Mouse (Mus musculus): ENCODE results near the gene Sgta. TPM values are rescaled to one million over a fixed set of nuclear protein-coding genes. Genes with fewer than 3 reads are reported as not detected.
A peak's percentile ranks its signal among the peaks of the same experiment; 100 is the strongest.

Sgta gene
- total and polyA plus RNA-seq, 3 experiments, result 100 to 1,019 (median 152) TPM

GRCm38 (mm10) chr10:80995091-80995632 lies 64.8 kb downstream of the Sgta start:
- peak overlapping the region in 1 of 2 experiments; percentile 32; a peak in 2 of 4 replicates for H3K4me3 ChIP-seq (ENCODE audit: control insufficient read depth in 1 of 2, insufficient read depth in 1 of 2, low read depth in 2 of 2, low read length in 2 of 2)
- no peak overlapping the region for H3K27ac ChIP-seq (ENCODE audit: control insufficient read depth, low read depth, low read length)
- H3K9ac ChIP-seq (ENCODE audit: control insufficient read depth, low read depth, low read length, poor library complexity, severe bottlenecking), result peak overlapping the region; percentile 37
- TF ChIP-seq SMC3 (IDR thresholded peaks at IDR 0.05; ENCODE audit: low read depth, low read length), result peak; percentile 78
- no peak for TF ChIP-seq MEF2A (IDR thresholded peaks at IDR 0.05; ENCODE audit: extremely low read depth, insufficient replicate concordance, low read depth, low read length, poor library complexity, severe bottlenecking)
- no peak for TF ChIP-seq ZKSCAN1 (IDR thresholded peaks at IDR 0.05; ENCODE audit: low read depth, low read length)
- TF ChIP-seq TBP (IDR thresholded peaks at IDR 0.05; ENCODE audit: low read depth, low read length), result 0 out of 2 replicates have a peak, but pooled peaks have one; percentile 43
- peak; percentile 43; the same call in 1 of the 2 replicates for TF ChIP-seq GABPA (IDR thresholded peaks at IDR 0.05; ENCODE audit: low read depth, low read length)
- TF ChIP-seq MYC (IDR thresholded peaks at IDR 0.05; ENCODE audit: low read depth, low read length), result peak; percentile 88
- no peak for TF ChIP-seq MYB (IDR thresholded peaks at IDR 0.05; ENCODE audit: low read depth, low read length)
- peak; percentile 75 for TF ChIP-seq ZC3H11A (IDR thresholded peaks at IDR 0.05; ENCODE audit: low read depth, low read length)
- TF ChIP-seq MXI1 (IDR thresholded peaks at IDR 0.05; ENCODE audit: low read depth, low read length), result peak; percentile 61; the same call in 1 of the 2 replicates
- peak; percentile 98 to 99 (median 98) for TF ChIP-seq CTCF (IDR thresholded peaks at IDR 0.05 in 2 of 3, conservative IDR thresholded peaks at IDR 0.05 in 1 of 3; ENCODE audit: control insufficient read depth in 1 of 3, insufficient read depth in 1 of 3, low read depth in 2 of 3, low read length in 3 of 3, poor library complexity in 1 of 3, severe bottlenecking in 1 of 3)
- 0 out of 2 replicates have a peak, but pooled peaks have one; percentile 22 for TF ChIP-seq USF1 (IDR thresholded peaks at IDR 0.05; ENCODE audit: low read depth, low read length)
- 0 out of 2 replicates have a peak, but pooled peaks have one; percentile 22 for TF ChIP-seq HCFC1 (IDR thresholded peaks at IDR 0.05; ENCODE audit: low read depth, low read length)
- peak; percentile 54; the same call in 1 of the 2 replicates for TF ChIP-seq SIN3A (IDR thresholded peaks at IDR 0.05; ENCODE audit: low read length)
- peak; percentile 63 for TF ChIP-seq ZNF384 (IDR thresholded peaks at IDR 0.05; ENCODE audit: low read depth, low read length)
- peak; percentile 89 for TF ChIP-seq MAX (IDR thresholded peaks at IDR 0.05; ENCODE audit: low read length)
- no peak for TF ChIP-seq CHD1 (IDR thresholded peaks at IDR 0.05; ENCODE audit: low read depth, low read length)
- peak; percentile 96 for TF ChIP-seq RAD21 (IDR thresholded peaks at IDR 0.05; ENCODE audit: low read depth, low read length)
- no peaks in the 10 kb centered on the region for H3K9me3 ChIP-seq (replicated peaks; ENCODE audit: insufficient read depth, low read length)
- peaks cover 3 to 11% of the 10 kb centered on the region in 2 experiments; a peak in 3 of 4 replicates for H3K4me1 ChIP-seq (ENCODE audit: control insufficient read depth in 1 of 2, insufficient read depth in 2 of 2, low read length in 2 of 2)
- peak; percentile 84 for DNase-seq (ENCODE audit: low read depth, low spot score)
- H3K36me3 ChIP-seq (ENCODE audit: control insufficient read depth in 1 of 2, insufficient read depth in 2 of 2, low read length in 2 of 2), result peaks cover 0 to 5% of the 10 kb centered on the region in 2 experiments; a peak in 2 of 4 replicates
- H3K27me3 ChIP-seq (ENCODE audit: control insufficient read depth in 1 of 2, insufficient read depth in 2 of 2, low read length in 2 of 2), result no peaks in the 10 kb centered on the region
- no peaks in the 10 kb centered on the region for H3K79me2 ChIP-seq (ENCODE audit: control insufficient read depth, insufficient read depth, low read length, poor library complexity)

GRCm38 (mm10) chr10:80994621-80995020 lies 65.4 kb downstream of the Sgta start:
- Histone ChIP-seq H3K36me3 (ENCODE audit: control insufficient read depth in 1 of 2, insufficient read depth in 2 of 2, low read length in 2 of 2) (peaks cover 0 to 5% of the 10 kb centered on the region in 2 experiments; a peak in 2 of 4 replicates), H3K9me3 (replicated peaks; ENCODE audit: insufficient read depth, low read length) (no peaks in the 10 kb centered on the region), H3K9ac (ENCODE audit: control insufficient read depth, low read depth, low read length, poor library complexity, severe bottlenecking) (peak overlapping the region; percentile 37), H3K27ac (ENCODE audit: control insufficient read depth, low read depth, low read length) (no peak overlapping the region), H3K4me1 (ENCODE audit: control insufficient read depth in 1 of 2, insufficient read depth in 2 of 2, low read length in 2 of 2) (peaks cover 3 to 9% of the 10 kb centered on the region in 2 experiments; a peak in 3 of 4 replicates), H3K79me2 (ENCODE audit: control insufficient read depth, insufficient read depth, low read length, poor library complexity) (no peaks in the 10 kb centered on the region), H3K4me3 (ENCODE audit: control insufficient read depth in 1 of 2, insufficient read depth in 1 of 2, low read depth in 2 of 2, low read length in 2 of 2) (no peak overlapping the region; a peak in 1 of 4 replicates), H3K27me3 (ENCODE audit: control insufficient read depth in 1 of 2, insufficient read depth in 2 of 2, low read length in 2 of 2) (no peaks in the 10 kb centered on the region)
- DNase-seq (ENCODE audit: low read depth, low spot score), result no peak
- TF ChIP-seq E2F4 (IDR thresholded peaks at IDR 0.05; ENCODE audit: borderline replicate concordance, low read depth, low read length), result no peak
- TF ChIP-seq TAL1 (IDR thresholded peaks at IDR 0.05; ENCODE audit: low read length), result no peak
- TF ChIP-seq JUND (IDR thresholded peaks at IDR 0.05; ENCODE audit: low read depth, low read length), result no peak
- no peak for TF ChIP-seq TBP (IDR thresholded peaks at IDR 0.05; ENCODE audit: low read depth, low read length)
- TF ChIP-seq MXI1 (IDR thresholded peaks at IDR 0.05; ENCODE audit: low read depth, low read length), result no peak
- no peak for TF ChIP-seq MYB (IDR thresholded peaks at IDR 0.05; ENCODE audit: low read depth, low read length)
- TF ChIP-seq EP300 (IDR thresholded peaks at IDR 0.05; ENCODE audit: low read depth in 1 of 2, low read length in 2 of 2), result no peak
- TF ChIP-seq SMC3 (IDR thresholded peaks at IDR 0.05; ENCODE audit: low read depth, low read length), result no peak
- no peak for TF ChIP-seq ETS1 (IDR thresholded peaks at IDR 0.05; ENCODE audit: low read depth, low read length)
- no peak for TF ChIP-seq MAFK (IDR thresholded peaks at IDR 0.05; ENCODE audit: borderline replicate concordance, low read depth, low read length)
- TF ChIP-seq ZKSCAN1 (IDR thresholded peaks at IDR 0.05; ENCODE audit: low read depth, low read length), result no peak
- no peak for TF ChIP-seq ZNF384 (IDR thresholded peaks at IDR 0.05; ENCODE audit: low read depth, low read length)
- TF ChIP-seq CHD1 (IDR thresholded peaks at IDR 0.05; ENCODE audit: low read depth, low read length), result no peak
- no peak for TF ChIP-seq MEF2A (IDR thresholded peaks at IDR 0.05; ENCODE audit: extremely low read depth, insufficient replicate concordance, low read depth, low read length, poor library complexity, severe bottlenecking)
- TF ChIP-seq POLR2AphosphoS2 (IDR thresholded peaks at IDR 0.05; ENCODE audit: low read length), result no peak

Measured in MEL (cell line).